8 mouse cellular contexts compared by ENCODE assay signal in the genomic region with DNA sequence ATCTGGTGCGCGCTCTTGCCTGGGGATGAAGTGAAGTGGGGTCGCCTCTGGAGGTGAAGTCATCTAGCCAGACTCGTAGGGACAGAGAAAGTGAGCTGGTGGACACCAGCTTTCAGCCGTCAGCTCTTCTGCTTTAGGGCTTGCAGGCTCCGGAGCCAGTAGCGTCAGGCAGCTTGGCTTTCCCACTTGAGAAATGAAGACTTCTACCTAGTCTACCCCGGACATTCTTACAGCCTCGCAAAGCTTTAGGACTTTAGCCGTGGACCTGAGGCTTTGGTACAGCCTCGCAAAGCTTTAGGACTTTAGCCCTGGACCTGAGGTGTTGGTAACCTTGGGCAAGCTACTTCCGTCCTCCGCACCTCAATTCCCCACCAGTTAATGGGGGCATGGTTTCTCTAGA. TPM values are rescaled to one million over a fixed set of nuclear protein-coding genes. Genes with fewer than 3 reads are reported as not detected.
DNase-seq lines count a peak whose midpoint lies in the region; ATAC-seq lines count a peak whose summit lies in the region.

No protein-coding gene starts in this region.

- H3K4me1 ChIP-seq in heart, embryonic 16.5 days (ENCODE audit: control insufficient read depth, insufficient read depth, low read length): peaks cover 17% of the 10 kb centered on the region
- peaks cover 7% of the 10 kb centered on the region for H3K4me1 ChIP-seq in midbrain, embryonic 14.5 days (ENCODE audit: control insufficient read depth, insufficient read depth, low read length)

- H3K27me3 ChIP-seq in heart, embryonic 16.5 days (ENCODE audit: control insufficient read depth, insufficient read depth, low read length): peaks cover 12% of the 10 kb centered on the region; the same call in 1 of the 2 replicates
- peaks cover 12% of the 10 kb centered on the region; the same call in 1 of the 2 replicates for H3K27me3 ChIP-seq in midbrain, embryonic 14.5 days (ENCODE audit: control insufficient read depth, insufficient read depth, low read length)

- intact Hi-C loops in heart, postnatal 25 days (cut with DNase I): no loop called here

- 4% methylated on average over 13 of the region's 13 CpGs for WGBS in heart, embryonic 16.5 days
- 7% methylated on average over 13 of the region's 13 CpGs for WGBS in midbrain, embryonic 14.5 days

- no peak for DNase-seq in heart, postnatal 25 days (ENCODE audit: low spot score)
- DNase-seq in embryo, embryonic 11 days: peak; percentile 30
- DNase-seq in kidney, adult 8-10 months: peak; percentile 49 to 50
- DNase-seq in midbrain, embryonic 14.5 days: peak; percentile 53
- DNase-seq in cerebellum, adult 9-10 months: no peak
- DNase-seq in layer of hippocampus, postnatal 25 days (ENCODE audit: extremely low spot score in 1 of 2, low spot score in 1 of 2): no peak
- DNase-seq in gastrocnemius, postnatal 10 days: no peak

- peak overlapping the region; percentile 98 for H3K4me2 ChIP-seq in heart, embryonic 16.5 days (ENCODE audit: low read depth, low read length)
- H3K4me2 ChIP-seq in midbrain, embryonic 14.5 days (ENCODE audit: low read length): peak overlapping the region; percentile 90

- peak; percentile 9; the same call in 1 of the 2 replicates for ATAC-seq in heart, embryonic 16.5 days (replicated peaks; ENCODE audit: extremely low read depth, insufficient read depth, low FRiP score)
- no peak; the same call in 1 of the 2 replicates for ATAC-seq in midbrain, embryonic 14.5 days (ENCODE audit: low FRiP score, low TSS enrichment)

- H3K4me3 ChIP-seq in heart, embryonic 16.5 days (ENCODE audit: low read length): peak overlapping the region; percentile 76
- peak overlapping the region; percentile 48 for H3K4me3 ChIP-seq in midbrain, embryonic 14.5 days (replicated peaks; ENCODE audit: low read depth, low read length)

- no peak overlapping the region for H3K27ac ChIP-seq in heart, embryonic 16.5 days (ENCODE audit: low read length)
- no peak overlapping the region for H3K27ac ChIP-seq in midbrain, embryonic 14.5 days (replicated peaks; ENCODE audit: low read depth, low read length)

- peak overlapping the region; percentile 79 for H3K9ac ChIP-seq in heart, embryonic 16.5 days (ENCODE audit: low read length)
- peak overlapping the region; percentile 52 for H3K9ac ChIP-seq in midbrain, embryonic 14.5 days (replicated peaks; ENCODE audit: low read length)

- no peaks in the 10 kb centered on the region for H3K36me3 ChIP-seq in heart, embryonic 16.5 days (ENCODE audit: control insufficient read depth, insufficient read depth)
- no peaks in the 10 kb centered on the region for H3K36me3 ChIP-seq in midbrain, embryonic 14.5 days (ENCODE audit: control insufficient read depth, insufficient read depth, low read length)

- H3K9me3 ChIP-seq in heart, embryonic 16.5 days (replicated peaks; ENCODE audit: control insufficient read depth, low read length): no peaks in the 10 kb centered on the region
- H3K9me3 ChIP-seq in midbrain, embryonic 14.5 days (ENCODE audit: control insufficient read depth, low read length): no peaks in the 10 kb centered on the region

RNA-seq across cellular contexts. Expression of gene Arap1, which starts 0.4 kb away (rescaled TPM):
- 32.6 and 35.1 TPM in 2 replicates for polyA plus RNA-seq in heart, embryonic 16.5 days (2015; fragmentation: Nextera tagmentation; extraction: Ambion mirVana)
- 10 to 100 TPM; 31.6 to 35.9 TPM for total RNA-seq in heart, postnatal 25 days (2021)
- 2.0 and 8.7 TPM in 2 replicates for polyA plus RNA-seq in midbrain, embryonic 14.5 days (2014; fragmentation: Nextera tagmentation; extraction: Ambion mirVana)
- total RNA-seq in layer of hippocampus, postnatal 25 days (2021): 10 to 100 TPM; 13.9 to 24.2 TPM
- total RNA-seq in gastrocnemius, postnatal 10 days (2021): 10 to 100 TPM; 23.1 to 32.4 TPM

RNA-seq across cellular contexts. Expression of gene Stard10, which starts 31.4 kb away (rescaled TPM):
- 27.0 and 31.3 TPM in 2 replicates for polyA plus RNA-seq in heart, embryonic 16.5 days (2015; fragmentation: Nextera tagmentation; extraction: Ambion mirVana)
- total RNA-seq in heart, postnatal 25 days (2021): 10 to 100 TPM; 57.4 to 65.4 TPM
- 8.8 and 8.9 TPM in 2 replicates for polyA plus RNA-seq in midbrain, embryonic 14.5 days (2014; fragmentation: Nextera tagmentation; extraction: Ambion mirVana)
- 10 to 100 TPM; 22.4 to 23.0 TPM for total RNA-seq in layer of hippocampus, postnatal 25 days (2021)
- 10 to 100 TPM; 16.0 to 16.3 TPM for total RNA-seq in gastrocnemius, postnatal 10 days (2021)

RNA-seq across cellular contexts. Expression of gene Atg16l2, which starts 46.3 kb away (rescaled TPM):
- polyA plus RNA-seq in heart, embryonic 16.5 days (2015; fragmentation: Nextera tagmentation; extraction: Ambion mirVana): 32.1 and 35.1 TPM in 2 replicates
- total RNA-seq in heart, postnatal 25 days (2021): 10 to 100 TPM; 11.4 to 12.6 TPM
- 17.6 and 20.6 TPM in 2 replicates for polyA plus RNA-seq in midbrain, embryonic 14.5 days (2014; fragmentation: Nextera tagmentation; extraction: Ambion mirVana)
- 10 to 100 TPM; 35.1 to 36.6 TPM for total RNA-seq in layer of hippocampus, postnatal 25 days (2021)
- total RNA-seq in gastrocnemius, postnatal 10 days (2021): 10 to 100 TPM in 1 of 2 experiments, 1 to 10 TPM in 1; 5.4 to 10.0 TPM

Comparison
In these comparisons a context has a peak if more than half of its experiments do, and no peak if none do; other contexts are left out.
1. DNase-seq: peak in embryo, embryonic 11 days (single experiment), kidney, adult 8-10 months (2 of 2) and midbrain, embryonic 14.5 days (single experiment); none in heart, postnatal 25 days (single experiment), cerebellum, adult 9-10 months (single experiment), layer of hippocampus, postnatal 25 days (0 of 2) and gastrocnemius, postnatal 10 days (single experiment).